Mouse (Mus musculus) T-helper 17 cell (primary cell): ENCODE data around the gene Vamp1.
"Not testable (repeated sequence)": the region's sequence is repeated elsewhere in the genome, so short reads cannot be mapped to it uniquely, and the experiment has no call there.

Experiments
- in situ Hi-C, 2 experiments: fragments of 300-600 bp; cut with MboI, MseI; formaldehyde crosslinking; loops; 1 replicate in 1 of 2; 2 replicates in 1 of 2; pipeline ENCODE4 v1.15.1; 2025; ENCODE audit warnings: high pct_unique_total_duplicates in 2 of 2

Vamp1 gene

DNA sequence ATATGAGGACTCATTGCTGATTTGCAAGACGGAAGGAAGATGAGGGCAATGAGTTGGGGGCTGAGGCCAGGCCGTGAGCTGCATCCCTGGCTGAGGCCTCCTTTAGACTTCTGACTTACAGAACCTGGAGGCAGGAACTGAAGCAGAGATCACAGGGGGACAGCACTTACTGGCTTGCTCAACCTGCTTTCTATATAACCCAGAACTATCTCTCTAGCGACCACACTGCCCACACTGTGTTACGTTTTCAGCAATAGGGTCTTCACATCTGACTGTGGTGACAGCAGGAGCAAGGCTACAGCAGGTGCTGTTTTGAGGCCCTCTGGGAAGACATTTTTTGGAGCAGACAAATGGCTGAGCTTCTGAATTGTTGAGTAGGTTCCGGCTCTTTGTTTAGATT, 25.3 kb downstream of the Vamp1 start:
- in situ Hi-C loops = no loop called here

DNA sequence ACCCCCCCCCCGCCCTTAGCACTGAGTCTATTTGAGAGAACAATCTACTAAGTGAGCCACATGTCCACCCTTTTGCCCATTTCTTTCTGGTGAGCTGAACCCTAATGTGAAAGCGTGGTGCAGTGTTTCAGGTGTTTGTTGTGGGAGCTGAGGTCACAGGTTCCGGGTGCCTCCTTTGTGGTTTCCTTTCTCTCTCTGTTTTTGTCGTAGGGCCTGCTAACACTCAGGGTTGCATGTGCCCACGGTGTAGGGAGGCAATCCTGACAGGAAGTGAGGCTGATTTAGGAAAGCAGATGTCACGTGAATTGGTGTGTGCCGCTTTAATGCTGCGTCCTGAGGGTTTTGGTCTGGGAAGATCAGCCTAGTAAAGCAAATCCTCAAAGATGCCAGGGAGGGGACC, 26.2 kb downstream of the Vamp1 start:
- in situ Hi-C loops = no loop called here

- in situ Hi-C loops = no loop called here
Observed at GRCm38 (mm10) chr6:125244551-125244950, 29.2 kb downstream of the Vamp1 start.

DNA sequence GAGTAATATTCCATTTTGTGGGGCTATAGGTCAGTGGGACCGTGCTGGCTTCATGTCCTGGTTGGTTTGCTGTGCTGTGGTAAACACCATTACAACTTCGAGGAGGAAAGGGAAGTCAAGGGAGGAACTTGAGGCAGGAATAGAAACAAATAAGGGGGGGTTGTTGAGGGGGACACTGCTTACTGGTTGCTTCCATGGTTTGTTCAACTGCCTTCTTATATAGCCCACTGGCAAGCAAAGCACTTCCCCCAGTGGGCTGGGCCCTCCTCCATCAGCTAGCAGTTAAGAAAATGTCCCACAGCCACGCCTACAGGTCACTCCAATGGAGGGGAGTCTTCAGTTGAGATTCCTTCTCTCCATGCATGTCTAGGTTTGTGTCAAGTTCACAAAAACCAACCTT, 36.9 kb downstream of the Vamp1 start:
- in situ Hi-C loops = no loop called here

GRCm38 (mm10) chr6:125252711-125253110, 37.4 kb downstream of the Vamp1 start:
- in situ Hi-C loops = no loop called here

- in situ Hi-C loops = no loop called here
Observed at GRCm38 (mm10) chr6:125253863-125254715, 38.7 kb downstream of the Vamp1 start.

DNA sequence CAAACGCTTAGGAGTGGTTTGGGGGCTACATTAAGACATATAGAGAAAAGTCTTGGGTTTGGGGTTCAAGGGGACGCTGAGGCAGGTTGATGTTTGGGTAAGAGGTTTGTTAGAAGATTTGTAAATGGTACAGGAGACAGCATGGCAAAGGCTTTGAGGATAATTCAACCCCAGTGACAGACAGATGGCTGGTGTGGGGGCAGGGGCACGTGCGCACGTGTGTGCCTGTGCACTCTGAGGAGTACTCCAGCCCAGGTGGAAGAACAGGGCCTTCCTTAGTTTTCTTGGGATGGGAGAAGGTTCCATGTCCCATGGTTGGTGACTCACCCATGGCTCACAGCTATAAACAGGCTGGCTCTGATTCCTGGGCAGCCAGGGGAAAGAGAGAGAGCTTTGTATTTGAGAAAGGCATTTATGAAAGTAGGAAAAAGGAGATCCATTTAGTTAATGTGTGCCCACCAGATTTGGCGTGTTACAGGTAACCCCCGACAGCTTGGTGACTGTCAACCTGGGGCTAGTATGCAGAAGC, 40.2 kb downstream of the Vamp1 start:
- in situ Hi-C loops = no loop called here

DNA sequence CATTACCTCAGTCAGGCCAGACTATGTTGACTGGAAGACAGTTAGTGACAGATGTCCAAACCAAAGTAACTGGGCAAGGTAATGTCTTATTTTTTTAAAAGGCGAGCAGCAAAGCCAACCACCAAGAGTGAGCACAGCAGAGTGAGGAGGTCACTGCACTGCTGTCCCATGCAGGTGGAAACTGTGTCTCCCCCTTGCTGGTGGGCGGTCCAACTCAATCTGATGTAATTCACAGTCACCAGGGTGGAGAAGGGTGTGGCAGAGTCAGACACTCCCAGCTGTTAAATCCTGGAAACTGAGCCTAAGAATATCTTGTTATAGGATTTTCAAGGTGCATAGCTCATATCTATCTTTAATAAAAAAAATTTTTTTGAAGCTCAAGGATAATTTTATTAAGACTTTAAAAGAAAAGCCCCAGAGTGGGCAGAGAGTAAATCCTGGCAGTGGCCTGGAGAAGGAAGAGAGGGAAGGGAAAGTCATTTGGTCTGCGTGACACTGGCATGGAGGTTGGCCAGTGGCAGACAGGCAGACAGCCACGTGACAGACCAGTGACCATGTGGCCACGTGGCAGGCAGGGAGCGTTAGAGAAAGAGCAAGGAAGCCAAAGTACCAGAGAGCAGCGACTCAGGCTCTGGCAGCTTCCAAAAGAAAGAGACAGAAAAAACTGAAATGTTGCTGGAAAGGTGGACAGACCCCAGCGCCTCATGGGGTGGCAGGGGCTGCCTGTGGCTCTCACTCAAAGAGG, 41.0 kb downstream of the Vamp1 start:
- in situ Hi-C loops = no loop called here

DNA sequence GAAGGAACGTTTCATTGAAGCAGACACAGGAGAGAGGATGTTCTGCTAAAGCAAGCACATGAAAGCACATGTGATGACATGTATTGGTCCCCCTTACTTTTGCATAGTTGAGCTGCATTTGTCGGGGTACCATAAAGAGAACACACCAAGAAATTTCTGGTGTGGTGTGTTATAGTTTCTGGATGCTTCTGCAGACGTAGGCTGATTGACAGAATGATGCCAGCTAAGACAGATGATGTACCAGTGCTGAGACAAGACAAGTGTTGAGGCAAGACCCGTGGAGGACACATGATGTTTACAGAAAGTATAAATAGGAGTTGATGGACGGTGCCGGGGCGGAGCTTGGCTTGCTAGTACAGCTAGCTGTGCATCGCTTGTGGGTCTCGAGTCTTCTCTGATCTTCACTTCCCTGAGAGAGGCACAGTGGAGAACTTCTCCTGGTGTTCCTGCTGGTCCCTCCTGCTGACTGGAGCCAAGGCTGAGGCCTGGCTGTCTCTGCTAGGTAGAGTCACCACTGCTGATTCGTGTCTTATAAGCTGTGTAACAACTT, 44.7 kb downstream of the Vamp1 start:
- in situ Hi-C loops = no loop called here

DNA sequence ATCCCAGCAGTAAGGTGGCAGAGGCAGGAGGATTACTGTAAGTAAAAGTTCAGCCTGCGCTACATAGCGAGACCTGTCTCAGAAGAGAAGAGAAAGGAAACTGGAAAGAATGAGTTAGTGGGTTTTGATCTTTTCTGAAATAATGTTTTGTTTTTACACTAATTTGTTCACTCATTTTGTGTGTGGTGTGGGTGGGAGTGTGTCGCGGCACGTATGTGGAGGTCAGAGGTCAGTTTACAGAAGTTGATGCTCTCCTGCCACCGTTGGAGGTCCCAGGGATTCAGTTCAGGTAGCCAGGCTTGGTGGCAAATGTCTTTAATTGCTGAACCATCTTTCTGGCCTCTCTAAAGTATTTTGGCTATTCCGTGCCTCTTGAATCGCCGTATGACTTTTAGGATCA, 48.9 kb downstream of the Vamp1 start:
- in situ Hi-C loops = no loop called here

GRCm38 (mm10) chr6:125265239-125265638, 49.9 kb downstream of the Vamp1 start:
- in situ Hi-C loops = no loop called here

- in situ Hi-C loops = no loop called here
Observed at GRCm38 (mm10) chr6:125266091-125266490, 50.7 kb downstream of the Vamp1 start.

- in situ Hi-C loops = not testable (repeated sequence)
Observed at GRCm38 (mm10) chr6:125266600-125266999, 51.2 kb downstream of the Vamp1 start.

- in situ Hi-C loops = no loop called here
Observed at GRCm38 (mm10) chr6:125267469-125267868, 52.1 kb downstream of the Vamp1 start.

- in situ Hi-C loops = no loop called here
Observed at GRCm38 (mm10) chr6:125268799-125269198, 53.4 kb downstream of the Vamp1 start.

- in situ Hi-C loops = loop anchor here (5.0 kb wide), 3 partner anchors 49 to 109 kb away; no protein-coding TSS in a partner anchor
Observed at GRCm38 (mm10) chr6:125271455-125272227, 56.3 kb downstream of the Vamp1 start.

DNA sequence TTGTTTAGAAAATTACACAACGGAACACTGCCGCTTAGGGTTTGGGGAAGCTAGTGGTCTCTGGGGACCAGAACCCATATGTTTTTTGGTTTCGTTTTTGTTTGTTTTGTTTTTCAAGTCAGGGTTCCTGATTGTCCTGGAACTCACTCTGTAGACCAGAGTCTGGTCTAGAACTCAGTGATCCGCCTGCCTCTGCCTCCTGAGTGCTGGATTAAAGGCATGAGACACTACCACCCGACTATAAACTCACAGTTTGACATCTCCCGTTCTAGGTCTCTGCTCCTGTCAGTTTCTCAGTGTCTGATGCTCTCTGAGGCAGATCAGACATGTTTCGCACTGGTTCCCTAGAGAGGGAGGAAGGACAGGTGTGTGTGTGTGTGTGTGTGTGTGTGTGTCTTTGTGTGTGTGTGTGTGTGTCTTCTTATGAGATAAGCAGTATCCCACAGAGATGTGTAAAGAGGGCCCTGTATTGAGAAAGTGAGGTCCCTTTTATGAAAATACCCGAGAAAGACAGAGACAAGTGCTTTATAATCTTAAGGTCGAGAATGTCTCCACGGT, 57.0 kb downstream of the Vamp1 start:
- in situ Hi-C loops = loop anchor here (5.0 kb wide), 3 partner anchors 50 to 110 kb away; no protein-coding TSS in a partner anchor

GRCm38 (mm10) chr6:125274841-125275563, 59.7 kb downstream of the Vamp1 start:
- in situ Hi-C loops = loop anchor here (5.0 kb wide), 3 partner anchors 53 to 113 kb away; no protein-coding TSS in a partner anchor

DNA sequence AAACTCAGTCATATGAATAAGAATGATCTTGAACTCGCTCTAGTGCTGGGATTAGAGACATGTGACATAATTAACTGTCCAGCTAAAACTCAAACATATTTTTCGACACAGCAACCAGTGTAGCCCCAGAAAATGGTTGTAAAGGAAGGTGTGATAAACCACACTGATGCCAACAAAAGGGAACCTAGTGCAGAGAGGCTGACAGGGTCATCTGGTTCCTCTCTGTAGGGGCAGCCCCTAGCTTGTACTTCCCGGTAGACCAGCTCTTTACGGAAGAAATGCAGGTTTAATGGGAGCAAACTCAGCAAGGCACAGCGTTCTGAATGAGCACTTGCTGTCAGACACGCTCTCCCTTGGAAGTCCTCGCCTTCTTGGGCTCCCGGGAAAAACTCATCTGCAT, 64.4 kb downstream of the Vamp1 start:
- in situ Hi-C loops = no loop called here

DNA sequence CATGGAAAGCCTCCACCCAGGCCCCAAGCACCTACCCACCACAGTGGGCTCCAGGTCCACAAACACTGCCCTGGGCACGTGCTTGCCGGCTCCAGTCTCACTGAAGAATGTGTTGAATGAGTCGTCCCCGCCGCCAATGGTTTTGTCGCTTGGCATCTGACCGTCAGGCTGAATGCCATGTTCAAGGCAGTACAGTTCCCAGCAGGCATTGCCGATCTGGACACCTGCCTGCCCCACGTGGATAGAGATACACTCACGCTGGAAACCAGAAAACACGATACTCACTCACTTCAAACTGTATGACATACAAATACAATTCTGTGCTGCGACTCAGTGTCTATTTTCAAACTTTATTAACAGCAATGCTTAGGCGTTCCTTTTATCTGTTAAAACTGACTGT, 67.4 kb downstream of the Vamp1 start:
- in situ Hi-C loops = not testable (repeated sequence)
